Mouse (Mus musculus) forebrain, embryonic 15.5 days (tissue): ENCODE data around the gene Ddost. TPM values are rescaled to one million over a fixed set of nuclear protein-coding genes. Genes with fewer than 3 reads are reported as not detected.
A peak's percentile ranks its signal among the peaks of the same experiment; 100 is the strongest.

Experiments used
- ATAC-seq: fragments of 200-750 bp; cut with Nextera tagmentation; replicated peaks from 2 replicates; pipeline ENCODE4 v1.8.0; 2017; ENCODE audit warnings: mild to moderate bottlenecking, moderate TSS enrichment, moderate library complexity
- H3K27ac ChIP-seq: fragments of 300-500 bp; sonication (generic); replicated peaks from 2 replicates; pipeline ENCODE4 v1.5.1; 2015; ENCODE audit warnings: mild to moderate bottlenecking, inconsistent platforms
- H3K27me3 ChIP-seq: fragments of 300-500 bp; sonication (generic); 2 replicates; pipeline ENCODE4 v1.6.1; 2015; ENCODE audit warnings: inconsistent platforms
- H3K36me3 ChIP-seq: fragments of 300-500 bp; sonication (generic); 2 replicates; pipeline ENCODE4 v1.6.1; 2015; ENCODE audit warnings: mild to moderate bottlenecking, inconsistent platforms
- H3K4me1 ChIP-seq: fragments of 300-500 bp; sonication (generic); 2 replicates; pipeline ENCODE4 v1.6.1; 2015; ENCODE audit warnings: inconsistent platforms
- H3K4me2 ChIP-seq: fragments of 300-500 bp; sonication (generic); replicated peaks from 2 replicates; pipeline ENCODE4 v1.6.1; 2015; ENCODE audit warnings: mild to moderate bottlenecking, inconsistent platforms
- H3K4me3 ChIP-seq: fragments of 300-500 bp; sonication (generic); 2 replicates; pipeline ENCODE4 v1.5.1; 2015; ENCODE audit warnings: mild to moderate bottlenecking, inconsistent platforms
- H3K9ac ChIP-seq: fragments of 300-500 bp; sonication (generic); replicated peaks from 2 replicates; pipeline ENCODE4 v1.6.1; 2015; ENCODE audit warnings: mild to moderate bottlenecking, inconsistent platforms
- H3K9me3 ChIP-seq: fragments of 300-500 bp; sonication (generic); 2 replicates; pipeline ENCODE4 v1.6.1; 2016; ENCODE audit warnings: inconsistent platforms
- WGBS: fragments of 180-500 bp; shearing (Covaris S2); methylation state at CpG from one replicate; pipeline ENCODE4 v1.1.7; 2015; ENCODE audit warnings: mixed read lengths; 5-methylcytosine and 5-hydroxymethylcytosine counted together
- polyA plus RNA-seq: library from polyadenylated mRNA; unstranded; fragments of >200 nt; fragmentation: Nextera tagmentation; extraction: Ambion mirVana; gene quantifications from 2 replicates; pipeline ENCODE4 v1.2.1, GENCODE M21; 2015

Ddost gene
- polyA plus RNA-seq, 1 experiment from 2014 or later = 183 TPM

GRCm38 (mm10) chr4:138292028-138292427 lies 12.5 kb upstream of the Ddost start:
- H3K4me2 ChIP-seq = no peak overlapping the region
- WGBS = 89% methylated on average over 13 of the region's 13 CpGs
- peaks cover 6% of the 10 kb centered on the region; the same call in 1 of the 2 replicates for H3K4me1 ChIP-seq

GRCm38 (mm10) chr4:138293261-138293948 lies 11.1 kb upstream of the Ddost start:
- peaks cover 6% of the 10 kb centered on the region; the same call in 1 of the 2 replicates for H3K4me1 ChIP-seq
- H3K27ac ChIP-seq = peak overlapping the region; percentile 73
- no peaks in the 10 kb centered on the region for H3K9me3 ChIP-seq
- no peak overlapping the region for H3K4me3 ChIP-seq
- 74% methylated on average over 18 of the region's 18 CpGs for WGBS
- no peaks in the 10 kb centered on the region for H3K27me3 ChIP-seq
- no peak overlapping the region for H3K9ac ChIP-seq
- no peaks in the 10 kb centered on the region for H3K36me3 ChIP-seq
- H3K4me2 ChIP-seq = 0 out of 2 replicates have a peak overlapping the region, but pooled peaks have one; percentile 8
- 0 out of 2 replicates have a peak, but pooled peaks have one; percentile 48 for ATAC-seq

More at GRCm38 (mm10) chr4:138292028-138292427, 12.5 kb upstream of the Ddost start:
- no peak for ATAC-seq
- Histone ChIP-seq H3K4me3 (no peak overlapping the region), H3K27me3 (no peaks in the 10 kb centered on the region), H3K9ac (no peak overlapping the region), H3K36me3 (no peaks in the 10 kb centered on the region), H3K27ac (no peak overlapping the region), H3K9me3 (no peaks in the 10 kb centered on the region)

- H3K9ac ChIP-seq = no peak overlapping the region
- H3K27ac ChIP-seq = peak overlapping the region; percentile 73
- no peak overlapping the region for H3K4me2 ChIP-seq
- H3K36me3 ChIP-seq = no peaks in the 10 kb centered on the region
- H3K4me3 ChIP-seq = no peak overlapping the region
- peaks cover 6% of the 10 kb centered on the region; the same call in 1 of the 2 replicates for H3K4me1 ChIP-seq
- 73% methylated on average over 8 of the region's 14 CpGs for WGBS
- no peaks in the 10 kb centered on the region for H3K27me3 ChIP-seq
- 0 out of 2 replicates have a peak, but pooled peaks have one; percentile 16 for ATAC-seq
- no peaks in the 10 kb centered on the region for H3K9me3 ChIP-seq
Observed at GRCm38 (mm10) chr4:138293949-138294550, 10.5 kb upstream of the Ddost start.

GRCm38 (mm10) chr4:138301271-138301780 lies 3.2 kb upstream of the Ddost start:
- Histone ChIP-seq H3K9me3 (no peaks in the 10 kb centered on the region), H3K27ac (no peak overlapping the region), H3K4me2 (no peak overlapping the region), H3K9ac (no peak overlapping the region), H3K27me3 (no peaks in the 10 kb centered on the region), H3K36me3 (no peaks in the 10 kb centered on the region), H3K4me3 (no peak overlapping the region), H3K4me1 (peaks cover 19% of the 10 kb centered on the region)
- ATAC-seq = no peak
- WGBS = 88% methylated on average over 10 of the region's 10 CpGs

- H3K4me2 ChIP-seq = no peak overlapping the region
- H3K4me3 ChIP-seq = no peak overlapping the region
- peaks cover 32% of the 10 kb centered on the region for H3K4me1 ChIP-seq
- H3K9me3 ChIP-seq = no peaks in the 10 kb centered on the region
- H3K9ac ChIP-seq = no peak overlapping the region
- no peaks in the 10 kb centered on the region for H3K27me3 ChIP-seq
- H3K27ac ChIP-seq = no peak overlapping the region
- 92% methylated on average over 3 of the region's 3 CpGs for WGBS
- ATAC-seq = no peak
- no peaks in the 10 kb centered on the region for H3K36me3 ChIP-seq
Observed at GRCm38 (mm10) chr4:138303011-138303410, 1.5 kb upstream of the Ddost start.

GRCm38 (mm10) chr4:138303742-138304141 lies 788 bp upstream of the Ddost start:
- ATAC-seq = no peak
- H3K4me3 ChIP-seq = peak overlapping the region; percentile 74
- 13% methylated on average over 18 of the region's 18 CpGs for whole genome bisulfite sequencing
- H3K9me3 ChIP-seq = no peaks in the 10 kb centered on the region
- no peaks in the 10 kb centered on the region for H3K36me3 ChIP-seq
- peaks cover 32% of the 10 kb centered on the region for H3K4me1 ChIP-seq
- H3K27ac ChIP-seq = peak overlapping the region; percentile 79; the same call in 1 of the 2 replicates
- no peaks in the 10 kb centered on the region for H3K27me3 ChIP-seq
- peak overlapping the region; percentile 93 for H3K4me2 ChIP-seq
- peak overlapping the region; percentile 57 for H3K9ac ChIP-seq

GRCm38 (mm10) chr4:138307025-138307424 lies 2.5 kb downstream of the Ddost start:
- ATAC-seq = no peak
- WGBS = 79% methylated on average over 3 of the region's 3 CpGs
- no peak overlapping the region for H3K4me3 ChIP-seq
- H3K9ac ChIP-seq = no peak overlapping the region
- H3K27me3 ChIP-seq = no peaks in the 10 kb centered on the region
- H3K36me3 ChIP-seq = peaks cover 26% of the 10 kb centered on the region
- H3K27ac ChIP-seq = no peak overlapping the region
- peaks cover 32% of the 10 kb centered on the region for H3K4me1 ChIP-seq
- H3K9me3 ChIP-seq = no peaks in the 10 kb centered on the region
- H3K4me2 ChIP-seq = no peak overlapping the region

GRCm38 (mm10) chr4:138307739-138308138 lies 3.2 kb downstream of the Ddost start:
- peaks cover 32% of the 10 kb centered on the region for H3K4me1 ChIP-seq
- H3K9me3 ChIP-seq = no peaks in the 10 kb centered on the region
- H3K27ac ChIP-seq = no peak overlapping the region
- H3K4me2 ChIP-seq = no peak overlapping the region
- no peaks in the 10 kb centered on the region for H3K27me3 ChIP-seq
- H3K9ac ChIP-seq = no peak overlapping the region
- no peak for ATAC-seq
- peaks cover 32% of the 10 kb centered on the region for H3K36me3 ChIP-seq
- H3K4me3 ChIP-seq = no peak overlapping the region
- 84% methylated on average over 12 of the region's 12 CpGs for WGBS

- WGBS = 95% methylated on average over 19 of the region's 19 CpGs
- Histone ChIP-seq H3K9me3 (no peaks in the 10 kb centered on the region), H3K27ac (no peak overlapping the region), H3K27me3 (no peaks in the 10 kb centered on the region), H3K9ac (no peak overlapping the region), H3K4me1 (peaks cover 20% of the 10 kb centered on the region), H3K4me2 (no peak overlapping the region), H3K36me3 (peaks cover 58% of the 10 kb centered on the region), H3K4me3 (no peak overlapping the region)
- ATAC-seq = no peak
Observed at GRCm38 (mm10) chr4:138310311-138310910, 5.9 kb downstream of the Ddost start.

- 61% methylated on average over 8 of the region's 8 CpGs for WGBS
Observed at GRCm38 (mm10) chr4:138311595-138311994, 7.1 kb downstream of the Ddost start.

GRCm38 (mm10) chr4:138312105-138312504 lies 7.6 kb downstream of the Ddost start:
- Histone ChIP-seq H3K9ac (no peak overlapping the region), H3K4me3 (no peak overlapping the region), H3K36me3 (peaks cover 68% of the 10 kb centered on the region), H3K4me1 (peaks cover 5% of the 10 kb centered on the region; the same call in 1 of the 2 replicates), H3K27me3 (no peaks in the 10 kb centered on the region), H3K27ac (no peak overlapping the region), H3K9me3 (no peaks in the 10 kb centered on the region), H3K4me2 (no peak overlapping the region)
- WGBS = 88% methylated on average over 3 of the region's 3 CpGs
- ATAC-seq = no peak

More at GRCm38 (mm10) chr4:138311595-138311994, 7.1 kb downstream of the Ddost start:
- Histone ChIP-seq H3K27me3 (no peaks in the 10 kb centered on the region), H3K4me3 (no peak overlapping the region), H3K36me3 (peaks cover 63% of the 10 kb centered on the region), H3K9me3 (no peaks in the 10 kb centered on the region), H3K4me2 (no peak overlapping the region), H3K9ac (no peak overlapping the region), H3K27ac (no peak overlapping the region), H3K4me1 (peaks cover 10% of the 10 kb centered on the region)
- 0 out of 2 replicates have a peak, but pooled peaks have one; percentile 17 for ATAC-seq

GRCm38 (mm10) chr4:138313021-138313420 lies 8.5 kb downstream of the Ddost start:
- Histone ChIP-seq H3K4me2 (no peak overlapping the region), H3K4me3 (no peak overlapping the region), H3K36me3 (peaks cover 70% of the 10 kb centered on the region), H3K9ac (no peak overlapping the region), H3K27ac (no peak overlapping the region), H3K9me3 (no peaks in the 10 kb centered on the region), H3K4me1 (no peaks in the 10 kb centered on the region), H3K27me3 (no peaks in the 10 kb centered on the region)
- no peak for ATAC-seq
- WGBS = 96% methylated on average over 11 of the region's 11 CpGs
